Mouse (Mus musculus) midbrain, embryonic 10.5 days (tissue): ENCODE results near the gene Olfr91. TPM values are rescaled to one million over a fixed set of nuclear protein-coding genes. Genes with fewer than 3 reads are reported as not detected.
"Not testable (repeated sequence)": the region's sequence is repeated elsewhere in the genome, so short reads cannot be mapped to it uniquely, and the experiment has no call there.

Experiments used
- DNase-seq: peaks from one replicate; pipeline ENCODE4 v3.0.0-alpha.2; 2017; ENCODE audit warnings: low spot score
- H3K27ac ChIP-seq: fragments of 300-500 bp; sonication (generic); replicated peaks from 2 replicates; pipeline ENCODE4 v1.5.1; 2016; ENCODE audit warnings: mild to moderate bottlenecking
- H3K27me3 ChIP-seq: fragments of 300-500 bp; sonication (generic); 2 replicates; pipeline ENCODE4 v1.6.1; 2016; ENCODE audit warnings: low read depth, mild to moderate bottlenecking; ENCODE audit not compliant: poor library complexity, severe bottlenecking
- H3K36me3 ChIP-seq: fragments of 300-500 bp; sonication (generic); 2 replicates; pipeline ENCODE4 v1.6.1; 2016; ENCODE audit warnings: mild to moderate bottlenecking, moderate library complexity
- H3K4me1 ChIP-seq: fragments of 300-500 bp; sonication (generic); 2 replicates; pipeline ENCODE4 v1.6.1; 2016
- H3K4me3 ChIP-seq: fragments of 300-500 bp; sonication (generic); 2 replicates; pipeline ENCODE4 v1.5.1; 2016; ENCODE audit warnings: mild to moderate bottlenecking, moderate library complexity
- H3K9me3 ChIP-seq: fragments of 300-500 bp; sonication (generic); replicated peaks from 2 replicates; pipeline ENCODE4 v1.6.1; 2016; ENCODE audit warnings: mild to moderate bottlenecking
- WGBS: fragments of 180-500 bp; shearing (Covaris S2); methylation state at CpG from one replicate; pipeline ENCODE4 v1.1.7; 2016; 5-methylcytosine and 5-hydroxymethylcytosine counted together
- polyA plus RNA-seq: library from polyadenylated mRNA; unstranded; fragments of >200 nt; fragmentation: Nextera tagmentation; extraction: Ambion mirVana; gene quantifications from 2 replicates; pipeline ENCODE4 v1.2.1, GENCODE M21; 2016

Gene Olfr91
- polyA plus RNA-seq: not detected in 2 replicates

- DNase-seq: no peak
- Histone ChIP-seq H3K4me1 (no peaks in the 10 kb centered on the region), H3K27me3 (no peaks in the 10 kb centered on the region), H3K9me3 (no peaks in the 10 kb centered on the region), H3K4me3 (no peak within 1 kb of the TSS), H3K36me3 (no peaks in the 10 kb centered on the region), H3K27ac (no peak within 1 kb of the TSS)
- 90% methylated on average over 1 of the region's 1 CpGs for WGBS
Observed at GRCm38 (mm10) chr17:37098178-37098577, at the start of gene Olfr91. Gene Olfr91, minus strand, starts transcription at chr17:37098278.

- 75% methylated on average over 4 of the region's 4 CpGs for WGBS
- H3K4me3 ChIP-seq, H3K9me3 ChIP-seq, DNase-seq, H3K36me3 ChIP-seq, H3K4me1 ChIP-seq, H3K27ac ChIP-seq, H3K27me3 ChIP-seq: not testable (repeated sequence)
Observed at GRCm38 (mm10) chr17:37131366-37131765, 33.3 kb upstream of the Olfr91 start.

GRCm38 (mm10) chr17:37119988-37120387 lies 21.9 kb upstream of the Olfr91 start, which contains the start of gene Olfr92:
Gene Olfr92, minus strand, starts transcription at chr17:37120088.
- no peaks in the 10 kb centered on the region for H3K27me3 ChIP-seq
- H3K27ac ChIP-seq: no peak within 1 kb of the TSS
- H3K36me3 ChIP-seq: no peaks in the 10 kb centered on the region
- DNase-seq: no peak
- no peak within 1 kb of the TSS for H3K4me3 ChIP-seq
- H3K9me3 ChIP-seq: no peaks in the 10 kb centered on the region
- WGBS: 94% methylated on average over 2 of the region's 2 CpGs
- H3K4me1 ChIP-seq: no peaks in the 10 kb centered on the region

GRCm38 (mm10) chr17:37093289-37093688 lies 4.8 kb downstream of the Olfr91 start:
- no peak overlapping the region for H3K4me3 ChIP-seq
- no peak for DNase-seq
- H3K27me3 ChIP-seq: no peaks in the 10 kb centered on the region
- no peaks in the 10 kb centered on the region for H3K4me1 ChIP-seq
- 88% methylated on average over 5 of the region's 5 CpGs for WGBS
- H3K9me3 ChIP-seq: no peaks in the 10 kb centered on the region
- H3K27ac ChIP-seq: no peak overlapping the region
- H3K36me3 ChIP-seq: no peaks in the 10 kb centered on the region

GRCm38 (mm10) chr17:37092198-37092597 lies 5.9 kb downstream of the Olfr91 start:
- Histone ChIP-seq H3K27ac (no peak overlapping the region), H3K36me3 (no peaks in the 10 kb centered on the region), H3K4me1 (no peaks in the 10 kb centered on the region), H3K9me3 (no peaks in the 10 kb centered on the region), H3K4me3 (no peak overlapping the region), H3K27me3 (no peaks in the 10 kb centered on the region)
- 80% methylated on average over 1 of the region's 1 CpGs for WGBS
- no peak for DNase-seq

- no peak within 1 kb of the TSS for H3K4me3 ChIP-seq
- no peak within 1 kb of the TSS for H3K27ac ChIP-seq
- no peaks in the 10 kb centered on the region for H3K36me3 ChIP-seq
- H3K27me3 ChIP-seq: no peaks in the 10 kb centered on the region
- H3K9me3 ChIP-seq: no peaks in the 10 kb centered on the region
- DNase-seq: no peak
- H3K4me1 ChIP-seq: no peaks in the 10 kb centered on the region
Observed at GRCm38 (mm10) chr17:37088399-37088798, 9.7 kb downstream of the Olfr91 start, which contains the start of gene Olfr90. Gene Olfr90, minus strand, starts transcription at chr17:37088499.

- no peak for DNase-seq
- Histone ChIP-seq H3K27ac (no peak overlapping the region), H3K4me1 (no peaks in the 10 kb centered on the region), H3K27me3 (no peaks in the 10 kb centered on the region), H3K36me3 (no peaks in the 10 kb centered on the region), H3K9me3 (no peaks in the 10 kb centered on the region), H3K4me3 (no peak overlapping the region)
- 86% methylated on average over 10 of the region's 10 CpGs for WGBS
Observed at GRCm38 (mm10) chr17:37085545-37085944, 12.5 kb downstream of the Olfr91 start.

- no peak overlapping the region for H3K4me3 ChIP-seq
- no peaks in the 10 kb centered on the region for H3K27me3 ChIP-seq
- DNase-seq: no peak
- H3K36me3 ChIP-seq: no peaks in the 10 kb centered on the region
- H3K27ac ChIP-seq: no peak overlapping the region
- H3K9me3 ChIP-seq: no peaks in the 10 kb centered on the region
- 68% methylated on average over 5 of the region's 5 CpGs for WGBS
- peaks cover 8% of the 10 kb centered on the region for H3K4me1 ChIP-seq
Observed at GRCm38 (mm10) chr17:37084632-37085031, 13.4 kb downstream of the Olfr91 start.

- Histone ChIP-seq H3K36me3 (no peaks in the 10 kb centered on the region), H3K27me3 (no peaks in the 10 kb centered on the region), H3K4me3 (no peak overlapping the region), H3K9me3 (no peaks in the 10 kb centered on the region), H3K27ac (no peak overlapping the region), H3K4me1 (peaks cover 21% of the 10 kb centered on the region)
- peak; percentile 70 for DNase-seq
- WGBS: 7% methylated on average over 8 of the region's 8 CpGs
Observed at GRCm38 (mm10) chr17:37083327-37083726, 14.8 kb downstream of the Olfr91 start.

- H3K4me1 ChIP-seq: peaks cover 25% of the 10 kb centered on the region
- no peaks in the 10 kb centered on the region for H3K27me3 ChIP-seq
- no peak overlapping the region for H3K27ac ChIP-seq
- DNase-seq: no peak
- H3K9me3 ChIP-seq: no peaks in the 10 kb centered on the region
- H3K4me3 ChIP-seq: no peak overlapping the region
- 87% methylated on average over 4 of the region's 4 CpGs for WGBS
- peaks cover 5% of the 10 kb centered on the region; the same call in 1 of the 2 replicates for H3K36me3 ChIP-seq
Observed at GRCm38 (mm10) chr17:37081659-37082058, 16.4 kb downstream of the Olfr91 start.

GRCm38 (mm10) chr17:37080119-37080518 lies 18.0 kb downstream of the Olfr91 start:
- no peak overlapping the region for H3K4me3 ChIP-seq
- H3K27ac ChIP-seq: no peak overlapping the region
- peaks cover 25% of the 10 kb centered on the region for H3K4me1 ChIP-seq
- WGBS: 14% methylated on average over 5 of the region's 5 CpGs
- H3K9me3 ChIP-seq: no peaks in the 10 kb centered on the region
- peaks cover 20% of the 10 kb centered on the region for H3K36me3 ChIP-seq
- DNase-seq: no peak
- no peaks in the 10 kb centered on the region for H3K27me3 ChIP-seq

GRCm38 (mm10) chr17:37078990-37079389 lies 19.1 kb downstream of the Olfr91 start:
- Histone ChIP-seq H3K27ac (peak overlapping the region; percentile 68), H3K27me3 (no peaks in the 10 kb centered on the region), H3K36me3 (peaks cover 31% of the 10 kb centered on the region), H3K4me3 (0 out of 2 replicates have a peak overlapping the region, but pooled peaks have one; percentile 23), H3K9me3 (no peaks in the 10 kb centered on the region), H3K4me1 (peaks cover 29% of the 10 kb centered on the region)
- WGBS: 9% methylated on average over 2 of the region's 2 CpGs
- peak; percentile 26 for DNase-seq

GRCm38 (mm10) chr17:37078193-37078592 lies 19.9 kb downstream of the Olfr91 start:
- DNase-seq: no peak

GRCm38 (mm10) chr17:37075766-37076165 lies 22.3 kb downstream of the Olfr91 start:
- Histone ChIP-seq H3K4me3 (no peak overlapping the region), H3K36me3 (peaks cover 63% of the 10 kb centered on the region), H3K27ac (no peak overlapping the region), H3K4me1 (peaks cover 49% of the 10 kb centered on the region), H3K9me3 (no peaks in the 10 kb centered on the region), H3K27me3 (no peaks in the 10 kb centered on the region)
- 95% methylated on average over 2 of the region's 2 CpGs for WGBS
- no peak for DNase-seq

More at GRCm38 (mm10) chr17:37078193-37078592, 19.9 kb downstream of the Olfr91 start:
- Histone ChIP-seq H3K4me3 (no peak overlapping the region), H3K4me1 (peaks cover 33% of the 10 kb centered on the region), H3K27ac (no peak overlapping the region), H3K36me3 (peaks cover 39% of the 10 kb centered on the region), H3K27me3 (no peaks in the 10 kb centered on the region), H3K9me3 (no peaks in the 10 kb centered on the region)
- 35% methylated on average over 1 of the region's 1 CpGs for WGBS
